Mouse (Mus musculus) heart, embryonic 14.5 days (tissue): ENCODE measurements around the gene Ankfn1. TPM values are rescaled to one million over a fixed set of nuclear protein-coding genes. Genes with fewer than 3 reads are reported as not detected.

Experiments
- ATAC-seq: fragments of 200-750 bp; cut with Nextera tagmentation; 2 replicates; pipeline ENCODE4 v1.8.0; 2017; ENCODE audit warnings: low read depth, moderate TSS enrichment; ENCODE audit not compliant: insufficient number of reproducible peaks, insufficient read depth, low FRiP score
- H3K27ac ChIP-seq, 2 experiments: fragments of 200-500 bp in 1 of 2; fragments of 300-500 bp in 1 of 2; sonication (generic) in 1 of 2; replicated peaks in 1 of 2; 2 replicates each; pipeline ENCODE4 v1.5.1; 2012 to 2014; ENCODE audit warnings: low read depth in 2 of 2, low read length in 2 of 2, control low read depth in 1 of 2, mild to moderate bottlenecking in 1 of 2, mixed read lengths in 1 of 2; ENCODE audit not compliant: control insufficient read depth in 1 of 2, insufficient read depth in 1 of 2
- H3K27me3 ChIP-seq: fragments of 300-500 bp; sonication (generic); 2 replicates; pipeline ENCODE4 v1.6.1; 2014; ENCODE audit warnings: mild to moderate bottlenecking, low read length, control low read depth; ENCODE audit not compliant: control insufficient read depth, insufficient read depth
- H3K36me3 ChIP-seq: fragments of 300-500 bp; sonication (generic); 2 replicates; pipeline ENCODE4 v1.6.1; 2014; ENCODE audit warnings: mild to moderate bottlenecking, control low read depth, low read length, mixed read lengths; ENCODE audit not compliant: control insufficient read depth, insufficient read depth
- H3K4me1 ChIP-seq, 2 experiments: fragments of 200-500 bp in 1 of 2; fragments of 300-500 bp in 1 of 2; sonication (generic) in 1 of 2; 2 replicates each; pipeline ENCODE4 v1.6.1; 2012 to 2014; ENCODE audit warnings: low read length in 2 of 2, control low read depth in 1 of 2, mixed read lengths in 1 of 2; ENCODE audit not compliant: control insufficient read depth in 2 of 2, insufficient read depth in 2 of 2
- H3K4me2 ChIP-seq: fragments of 300-500 bp; sonication (generic); 2 replicates; pipeline ENCODE4 v1.6.1; 2014; ENCODE audit warnings: mild to moderate bottlenecking, low read length
- H3K4me3 ChIP-seq, 2 experiments: fragments of 200-500 bp in 1 of 2; fragments of 300-500 bp in 1 of 2; sonication (generic) in 1 of 2; 2 replicates each; pipeline ENCODE4 v1.5.1; 2012 to 2014; ENCODE audit warnings: low read length in 2 of 2, mild to moderate bottlenecking in 2 of 2, control low read depth in 1 of 2, low read depth in 1 of 2, moderate library complexity in 1 of 2; ENCODE audit not compliant: control insufficient read depth in 1 of 2, insufficient read depth in 1 of 2
- H3K9ac ChIP-seq: fragments of 300-500 bp; sonication (generic); 2 replicates; pipeline ENCODE4 v1.6.1; 2014; ENCODE audit warnings: mild to moderate bottlenecking, low read length
- H3K9me3 ChIP-seq: fragments of 300-500 bp; sonication (generic); 2 replicates; pipeline ENCODE4 v1.6.1; 2016; ENCODE audit warnings: low read length, control low read depth; ENCODE audit not compliant: control insufficient read depth
- WGBS: fragments of 180-500 bp; shearing (Covaris S2); extraction: QIAGEN DNeasy Blood & Tissue Kit; methylation state at CpG from one replicate; pipeline ENCODE4 v1.1.7; 2014; 5-methylcytosine and 5-hydroxymethylcytosine counted together
- polyA plus RNA-seq: library from polyadenylated mRNA; unstranded; fragments of >200 nt; fragmentation: Nextera tagmentation; extraction: Ambion mirVana; gene quantifications from 2 replicates; pipeline ENCODE4 v1.2.1, GENCODE M21; 2014

Gene Ankfn1
- polyA plus RNA-seq, 1 experiment from 2014 or later, result not detected

- no peaks in the 10 kb centered on the region; a peak in 1 of 4 replicates for H3K4me1 ChIP-seq
- H3K9ac ChIP-seq, result peak overlapping the region; percentile 31
- H3K9me3 ChIP-seq, result peaks cover 4% of the 10 kb centered on the region; the same call in 1 of the 2 replicates
- H3K27me3 ChIP-seq, result no peaks in the 10 kb centered on the region
- WGBS, result 2% methylated on average over 29 of the region's 29 CpGs
- no peak for ATAC-seq
- no peak overlapping the region for H3K27ac ChIP-seq
- peak overlapping the region; percentile 8 to 13 for H3K4me3 ChIP-seq
- H3K4me2 ChIP-seq, result peak overlapping the region; percentile 59
- no peaks in the 10 kb centered on the region for H3K36me3 ChIP-seq
Observed at GRCm38 (mm10) chr11:89544856-89545817, 232.3 kb downstream of the Ankfn1 start.

- no peaks in the 10 kb centered on the region for H3K4me1 ChIP-seq
- no peaks in the 10 kb centered on the region for H3K36me3 ChIP-seq
- no peak overlapping the region for H3K4me2 ChIP-seq
- no peak overlapping the region for H3K9ac ChIP-seq
- no peaks in the 10 kb centered on the region for H3K27me3 ChIP-seq
- H3K4me3 ChIP-seq, result no peak overlapping the region
- no peak for ATAC-seq
- peaks cover 4% of the 10 kb centered on the region; the same call in 1 of the 2 replicates for H3K9me3 ChIP-seq
- 79% methylated on average over 8 of the region's 8 CpGs for WGBS
- no peak overlapping the region for H3K27ac ChIP-seq
Observed at GRCm38 (mm10) chr11:89538376-89538775, 239.1 kb downstream of the Ankfn1 start.

DNA sequence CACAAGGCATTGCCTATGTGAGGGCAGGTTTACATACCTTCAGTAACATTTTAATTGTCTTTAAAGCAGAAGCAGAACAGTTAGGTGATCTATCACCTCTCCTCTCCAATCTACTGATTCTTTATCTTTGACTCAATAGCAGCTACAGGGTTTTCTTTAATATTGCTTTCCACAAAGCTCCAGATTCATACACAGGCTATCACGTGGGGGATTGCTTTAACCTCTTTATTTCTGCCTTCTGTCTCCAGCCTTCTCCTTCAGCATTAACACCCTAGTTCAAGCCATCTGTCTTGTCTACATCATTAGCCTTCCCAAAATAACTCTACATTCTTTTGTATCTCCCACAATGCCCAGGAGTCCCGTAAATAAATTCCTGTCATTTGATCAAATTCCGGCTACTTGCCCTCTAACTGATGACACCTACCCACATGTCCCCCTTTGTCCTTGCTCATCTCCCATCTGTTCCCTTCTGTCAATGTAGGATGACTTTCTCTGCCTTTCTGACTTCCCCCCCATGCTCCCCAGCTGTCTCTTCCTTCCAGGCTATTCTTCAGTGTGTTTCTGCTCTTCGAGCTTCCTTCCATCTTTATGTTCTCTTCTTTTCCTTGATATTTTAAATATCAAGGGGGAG is 249.5 kb downstream of the Ankfn1 start:
- H3K4me1 ChIP-seq, result no peaks in the 10 kb centered on the region
- 56% methylated on average over 4 of the region's 4 CpGs for WGBS
- H3K27me3 ChIP-seq, result no peaks in the 10 kb centered on the region
- ATAC-seq, result no peak
- H3K4me2 ChIP-seq, result no peak overlapping the region
- no peak overlapping the region for H3K4me3 ChIP-seq
- H3K9me3 ChIP-seq, result no peaks in the 10 kb centered on the region
- H3K9ac ChIP-seq, result no peak overlapping the region
- no peak overlapping the region for H3K27ac ChIP-seq
- no peaks in the 10 kb centered on the region for H3K36me3 ChIP-seq

- no peak for ATAC-seq
- H3K27ac ChIP-seq, result no peak overlapping the region
- no peak overlapping the region for H3K9ac ChIP-seq
- H3K4me2 ChIP-seq, result peak overlapping the region; percentile 13; the same call in 1 of the 2 replicates
- H3K36me3 ChIP-seq, result no peaks in the 10 kb centered on the region
- 27% methylated on average over 9 of the region's 9 CpGs for whole genome bisulfite sequencing
- no peak overlapping the region for H3K4me3 ChIP-seq
- H3K27me3 ChIP-seq, result no peaks in the 10 kb centered on the region; the same call in 1 of the 2 replicates
- no peaks in the 10 kb centered on the region for H3K9me3 ChIP-seq
- H3K4me1 ChIP-seq, result no peaks in the 10 kb centered on the region
Observed at GRCm38 (mm10) chr11:89515501-89515901, 262.0 kb downstream of the Ankfn1 start.

DNA sequence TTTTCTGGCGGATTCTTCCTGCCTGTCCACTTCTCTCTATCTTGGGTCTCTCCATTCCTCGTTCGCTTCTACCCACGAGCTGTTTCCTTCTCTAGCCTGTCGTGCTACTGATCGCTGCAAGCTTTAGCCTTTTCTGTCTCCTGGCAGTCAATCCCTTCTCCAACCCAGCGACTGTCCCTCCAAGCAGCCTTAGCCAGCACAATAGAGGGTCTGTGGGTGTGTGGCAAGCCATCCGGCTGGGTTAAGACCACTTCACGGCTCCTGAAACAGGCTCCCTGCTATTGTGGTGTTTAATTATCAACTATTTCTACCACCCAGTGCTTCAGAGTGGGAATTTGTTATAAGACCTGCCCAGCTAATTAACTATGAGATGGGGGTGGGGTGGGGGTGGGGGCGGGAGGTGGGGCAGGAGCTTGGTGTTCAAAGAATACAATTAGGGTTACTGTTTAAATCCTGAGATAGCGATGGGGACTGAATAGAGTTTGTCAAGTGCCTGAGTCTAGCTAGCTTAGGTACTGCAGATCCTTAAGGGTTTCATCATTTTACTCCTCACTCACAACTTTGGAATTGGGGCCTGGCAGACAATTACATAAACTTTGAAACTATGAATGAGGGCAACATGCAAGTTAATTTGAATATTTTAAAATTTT is 268.7 kb downstream of the Ankfn1 start:
- Histone ChIP-seq H3K4me2 (no peak overlapping the region), H3K36me3 (no peaks in the 10 kb centered on the region), H3K27me3 (no peaks in the 10 kb centered on the region), H3K4me1 (no peaks in the 10 kb centered on the region; a peak in 1 of 4 replicates), H3K9me3 (no peaks in the 10 kb centered on the region), H3K27ac (no peak overlapping the region), H3K4me3 (no peak overlapping the region), H3K9ac (no peak overlapping the region)
- ATAC-seq, result no peak
- WGBS, result 13% methylated on average over 11 of the region's 11 CpGs

GRCm38 (mm10) chr11:89506595-89507245 is 270.7 kb downstream of the Ankfn1 start:
- H3K9me3 ChIP-seq, result no peaks in the 10 kb centered on the region
- H3K27ac ChIP-seq, result no peak overlapping the region
- no peak overlapping the region for H3K4me3 ChIP-seq
- WGBS, result 73% methylated on average over 11 of the region's 11 CpGs
- H3K9ac ChIP-seq, result no peak overlapping the region
- H3K4me2 ChIP-seq, result no peak overlapping the region
- no peaks in the 10 kb centered on the region for H3K27me3 ChIP-seq
- H3K4me1 ChIP-seq, result no peaks in the 10 kb centered on the region; a peak in 1 of 4 replicates
- H3K36me3 ChIP-seq, result no peaks in the 10 kb centered on the region
- no peak for ATAC-seq

DNA sequence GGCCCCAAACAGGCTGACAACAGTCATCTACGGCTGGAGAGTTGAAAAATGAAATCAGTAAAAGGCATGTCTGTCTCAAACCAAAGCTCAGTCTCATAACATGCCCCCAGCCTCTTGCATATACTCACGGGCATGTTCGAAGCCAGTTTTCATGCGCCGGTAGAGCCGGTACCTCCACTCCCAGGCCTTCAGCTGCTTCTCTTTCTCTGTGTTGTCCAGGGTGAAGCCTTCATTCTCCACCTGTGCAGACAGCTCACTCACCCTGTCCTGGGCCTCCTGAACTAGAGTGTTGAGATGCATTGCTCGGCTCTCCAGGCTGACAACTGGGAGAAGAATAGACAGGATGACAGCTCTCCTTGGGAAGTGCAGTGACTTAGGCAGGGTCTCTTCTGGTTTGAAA is 272.4 kb downstream of the Ankfn1 start:
- no peaks in the 10 kb centered on the region for H3K36me3 ChIP-seq
- H3K27me3 ChIP-seq, result no peaks in the 10 kb centered on the region
- WGBS, result 79% methylated on average over 7 of the region's 7 CpGs

More for the DNA sequence above, 272.4 kb downstream of the Ankfn1 start:
- Histone ChIP-seq H3K27ac (no peak overlapping the region), H3K4me3 (no peak overlapping the region), H3K9ac (no peak overlapping the region), H3K9me3 (no peaks in the 10 kb centered on the region), H3K4me2 (no peak overlapping the region), H3K4me1 (no peaks in the 10 kb centered on the region; a peak in 1 of 4 replicates)
- ATAC-seq, result no peak
